Mouse (Mus musculus): Measurements from ENCODE around the gene Iffo2.
A peak's percentile ranks its signal among the peaks of the same experiment; 100 is the strongest.

Gene Iffo2

DNA sequence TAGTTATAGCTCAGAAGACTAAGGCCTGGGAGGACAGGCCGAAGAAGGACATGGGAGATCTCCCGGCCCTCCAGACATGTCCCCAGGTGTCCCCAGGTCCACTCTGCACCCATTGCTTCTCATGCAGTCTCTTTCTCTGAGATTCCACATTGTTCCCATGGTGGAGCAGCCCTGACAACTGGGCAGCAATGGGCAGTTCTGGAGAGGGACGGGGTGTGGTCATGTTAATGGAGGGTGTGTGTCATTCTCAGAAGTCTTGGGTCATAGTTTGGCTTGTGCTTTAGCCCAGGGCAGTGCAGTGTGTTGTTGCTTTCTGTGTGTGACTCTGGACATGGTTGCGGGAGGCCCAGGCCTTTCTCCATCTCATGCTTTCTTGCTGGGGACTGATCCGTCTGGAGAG is 76.4 kb downstream of the Iffo2 start:
- DNase-seq (ENCODE audit: low spot score), result no peak

DNA sequence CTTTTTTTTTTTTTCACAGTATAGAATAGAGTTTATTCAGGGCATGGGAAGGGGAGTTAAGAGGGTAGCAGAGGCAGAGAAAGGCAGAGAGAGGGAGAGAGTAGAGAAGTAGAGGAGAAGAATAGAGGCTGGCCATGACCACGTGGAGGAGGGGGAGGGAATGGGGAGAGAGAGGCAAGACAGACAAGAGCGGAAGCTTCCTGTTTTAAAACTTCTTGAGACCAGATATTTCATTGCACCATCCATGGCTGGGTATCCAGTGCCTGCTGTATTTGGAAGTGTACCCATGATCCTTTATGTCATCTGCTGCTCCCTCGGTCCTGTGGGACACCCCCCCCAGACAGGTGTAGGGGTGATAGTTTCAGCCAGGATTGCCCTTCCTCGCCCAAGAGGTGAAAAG is 78.6 kb downstream of the Iffo2 start:
- DNase-seq (ENCODE audit: low spot score), result no peak

DNA sequence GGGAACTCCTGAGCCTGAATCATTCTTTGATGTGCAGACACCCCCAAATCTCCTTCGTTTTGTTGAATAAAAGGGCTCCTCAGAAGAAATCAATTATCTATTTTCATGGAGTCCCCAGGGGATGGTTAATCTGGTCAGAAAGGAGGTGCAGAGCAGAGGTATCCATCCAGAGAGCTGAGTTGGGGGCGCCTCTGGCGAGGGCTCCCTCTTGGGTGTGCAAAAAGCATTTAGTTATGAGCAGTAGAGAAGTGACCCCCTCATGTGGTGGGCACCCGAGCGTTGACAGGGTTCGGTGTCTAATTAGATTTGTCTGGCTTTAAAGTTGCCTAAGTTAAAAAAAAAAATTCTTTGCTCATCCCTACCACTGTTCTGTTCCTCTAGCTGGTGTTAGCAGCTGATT is 80.6 kb downstream of the Iffo2 start:
- no peak for DNase-seq (ENCODE audit: low spot score)

DNA sequence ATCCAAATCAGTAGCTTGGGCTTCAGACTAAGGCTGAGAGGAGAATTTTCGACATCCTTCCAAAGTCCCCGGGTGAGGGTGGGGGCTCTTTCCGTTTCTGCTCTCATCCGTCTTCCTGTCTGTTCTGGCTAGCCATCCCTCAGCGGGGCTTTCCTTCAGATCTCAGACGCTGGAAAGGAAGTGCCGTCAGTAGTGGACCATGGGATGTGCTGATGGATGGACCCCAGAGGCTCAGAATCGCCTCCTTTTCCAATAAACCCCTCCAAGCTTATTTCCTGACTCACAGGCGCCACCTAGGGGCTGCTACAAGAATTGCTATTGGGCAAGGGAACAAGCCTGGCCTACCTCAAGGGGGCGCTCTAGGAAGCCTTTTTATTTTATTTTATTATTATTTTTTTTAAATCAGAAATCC is 81.2 kb downstream of the Iffo2 start:
- peak; percentile 88 for DNase-seq (ENCODE audit: low spot score)

DNA sequence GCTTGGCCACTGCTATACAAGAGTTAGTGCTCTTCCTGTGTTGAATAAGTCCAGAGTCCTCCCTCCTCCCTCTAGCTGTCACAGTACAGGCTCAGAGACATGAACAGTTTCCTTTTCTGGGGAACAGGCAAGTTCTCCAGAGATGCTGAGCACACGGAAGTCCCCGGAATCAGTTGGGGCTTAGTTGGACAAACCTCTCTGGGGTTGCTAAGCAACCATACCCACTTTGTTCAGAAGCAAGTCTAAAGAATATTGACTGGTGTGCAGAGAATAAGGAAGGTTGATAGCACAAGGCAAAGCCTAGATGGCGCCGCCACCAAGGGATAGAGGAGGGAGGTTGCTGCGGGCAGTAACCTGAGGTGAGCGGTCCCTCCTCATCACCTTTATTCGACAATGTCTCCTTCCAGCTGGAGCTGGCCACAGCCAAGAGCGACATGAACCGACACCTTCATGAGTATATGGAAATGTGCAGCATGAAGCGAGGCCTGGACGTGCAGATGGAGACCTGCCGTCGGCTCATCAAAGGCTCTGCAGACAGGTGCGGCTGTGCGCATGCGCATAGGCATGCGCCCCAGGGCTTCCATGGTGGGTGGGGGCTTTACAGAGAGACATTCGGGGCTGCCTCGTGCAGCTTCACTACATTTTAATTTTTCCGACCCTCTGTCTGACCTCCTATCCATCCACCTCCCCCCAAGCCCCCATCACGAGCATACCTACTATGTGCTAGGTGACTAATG is 84.3 kb downstream of the Iffo2 start:
- no peak for DNase-seq (ENCODE audit: low spot score)

DNA sequence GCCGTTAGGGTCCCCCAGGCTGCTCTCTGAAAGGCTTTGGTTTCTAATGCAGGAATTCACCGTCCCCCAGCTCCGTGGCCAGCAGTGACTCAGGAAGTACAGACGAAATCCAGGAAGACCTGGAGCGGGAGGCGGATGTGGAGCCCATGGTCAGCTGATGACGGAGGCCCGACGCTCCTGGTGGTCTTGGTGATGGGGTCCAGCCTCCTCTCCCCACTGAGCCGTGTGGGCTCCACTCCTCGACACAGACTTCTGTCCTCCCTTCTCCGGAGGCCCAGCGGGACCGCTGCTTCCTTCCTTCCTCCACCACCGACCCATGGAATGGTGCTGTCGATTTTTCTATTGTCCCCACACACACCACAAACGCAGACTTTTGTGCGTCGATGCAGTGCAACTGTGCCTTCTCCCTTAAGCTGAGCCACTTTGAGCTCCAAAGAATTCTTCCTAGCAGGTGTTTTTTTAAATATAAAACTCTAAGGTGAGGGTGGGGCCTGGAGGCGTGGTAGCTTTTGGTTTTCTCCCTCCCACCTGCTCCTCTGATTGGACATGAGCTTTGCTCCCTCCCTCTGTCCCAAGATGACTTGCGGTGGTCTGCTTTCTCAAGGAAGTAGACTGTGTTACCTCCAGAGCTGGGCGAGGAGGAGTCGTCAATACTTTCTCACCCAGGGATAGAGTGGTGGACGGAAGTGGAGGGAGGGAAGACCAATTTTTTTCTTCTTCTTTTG is 86.1 kb downstream of the Iffo2 start:
- DNase-seq (ENCODE audit: low spot score), result peak; percentile 82

DNA sequence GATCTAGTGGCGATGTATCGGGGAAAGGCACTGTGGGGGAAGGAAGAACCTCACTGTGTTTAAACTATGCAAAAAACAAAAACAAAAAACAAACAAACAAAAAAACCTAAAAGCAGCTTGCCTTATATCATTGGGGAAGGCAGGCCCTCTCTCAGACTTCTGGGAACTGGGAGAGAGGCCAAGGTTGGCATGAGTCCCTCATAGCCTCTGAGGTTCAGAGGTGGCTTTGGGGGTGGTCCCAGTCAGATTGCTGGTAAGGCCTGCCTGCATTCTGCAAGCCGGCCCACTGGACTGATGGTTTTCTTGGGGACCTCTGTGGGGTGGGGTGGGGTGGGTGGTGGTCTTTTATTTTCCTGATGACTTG is 86.6 kb downstream of the Iffo2 start:
- DNase-seq (ENCODE audit: low spot score), result no peak

DNA sequence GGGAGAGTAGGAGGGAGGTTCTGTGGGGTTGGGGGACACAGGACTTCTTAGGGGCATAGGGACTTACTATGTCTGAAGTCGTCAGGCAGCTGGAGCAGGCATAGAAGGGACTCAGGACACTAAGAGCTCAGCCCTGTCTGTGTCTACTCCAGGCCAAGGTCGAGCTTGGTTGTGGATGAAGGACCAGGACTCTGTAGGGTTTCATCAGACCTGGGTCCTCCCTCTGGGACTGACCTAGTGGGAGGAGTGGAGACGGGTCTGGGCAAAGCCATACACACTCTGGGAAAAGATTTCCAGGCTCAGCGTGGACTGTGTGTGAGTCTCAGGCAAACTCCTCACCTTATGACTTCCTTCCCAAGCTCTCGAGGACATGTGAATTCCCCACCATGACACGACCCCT is 89.4 kb downstream of the Iffo2 start:
- DNase-seq (ENCODE audit: low spot score), result no peak

DNA sequence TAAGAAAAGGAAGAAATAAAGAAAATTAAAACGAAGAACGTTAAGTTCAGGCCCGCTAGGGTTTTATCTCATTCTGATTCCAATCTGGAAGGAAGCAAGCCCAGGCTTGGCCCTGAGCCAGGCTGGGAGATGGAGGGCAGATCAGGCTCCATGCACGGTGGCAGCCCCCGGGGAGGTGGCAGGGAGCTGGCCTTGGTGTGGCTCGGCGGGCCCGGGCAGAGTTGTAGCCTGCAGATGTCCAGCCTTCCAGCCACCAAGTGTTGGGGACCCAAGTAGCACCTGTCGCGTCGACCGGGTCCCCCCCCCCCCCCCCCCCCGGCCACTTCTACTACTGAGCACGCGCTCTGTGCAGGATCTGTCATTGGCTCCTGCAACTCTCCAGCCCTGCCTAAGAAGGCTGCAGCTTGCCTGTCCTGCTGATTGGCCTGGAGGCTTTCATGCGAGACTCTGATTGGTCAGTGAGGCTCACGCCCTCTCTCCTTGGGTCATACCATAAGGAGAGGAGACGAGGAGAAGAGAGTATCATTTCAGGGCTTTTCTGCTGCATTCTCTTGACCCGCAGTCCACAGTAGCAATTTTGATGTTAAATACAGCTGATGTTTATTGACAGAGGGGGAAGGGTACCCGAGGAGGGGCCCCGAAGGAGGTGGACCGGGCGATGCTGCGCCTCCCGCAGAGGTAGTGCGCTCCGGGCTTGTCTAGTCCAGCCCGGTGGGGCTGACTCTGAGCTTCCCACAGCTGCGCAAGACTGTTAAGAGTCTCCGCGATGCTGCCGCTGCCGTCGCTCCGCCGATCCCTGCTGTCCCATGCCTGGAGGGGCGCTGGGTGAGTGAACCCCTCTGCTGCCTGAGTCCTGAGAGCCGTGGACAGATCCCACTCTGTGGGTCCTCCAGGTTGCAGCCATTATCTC is 92.3 kb downstream of the Iffo2 start, which contains the start of gene Aldh4a1:
Gene Aldh4a1 (plus strand): TSS at position 494 of the 910 bp plus-strand sequence.
- DNase-seq (ENCODE audit: low spot score), result peak; percentile 97

DNA sequence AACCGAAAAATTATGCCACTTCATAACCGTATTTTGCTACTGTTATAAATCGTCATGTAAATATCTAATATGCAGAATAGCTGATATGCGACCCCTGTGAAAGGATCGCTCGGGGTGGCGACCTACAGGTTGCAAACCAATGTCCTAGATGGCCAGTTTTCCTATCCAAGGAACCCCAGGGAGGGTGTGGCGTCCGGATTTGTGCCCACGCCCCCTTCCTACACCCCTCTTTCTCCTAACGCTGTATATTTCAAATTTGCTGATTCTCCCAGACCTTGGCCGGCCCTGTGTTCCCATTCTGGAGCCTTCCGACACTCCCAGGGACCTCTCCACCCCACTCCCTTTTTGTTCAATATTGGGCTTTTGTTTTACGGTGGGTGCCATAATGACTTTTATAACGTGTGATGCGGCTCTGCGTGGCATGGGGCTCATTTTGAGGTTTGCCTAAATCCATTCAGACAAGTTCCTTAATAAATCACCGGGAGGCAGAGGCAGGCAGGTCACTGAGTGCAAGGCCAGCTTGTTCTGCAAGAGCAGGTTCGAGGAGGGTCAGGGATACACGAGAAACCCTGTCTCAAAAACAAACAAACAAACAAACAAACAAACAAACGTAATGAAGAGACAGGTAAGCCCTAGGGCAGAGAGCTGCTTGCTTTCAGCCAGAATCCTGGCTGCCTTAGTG is 93.2 kb downstream of the Iffo2 start:
- DNase-seq (ENCODE audit: low spot score), result no peak

DNA sequence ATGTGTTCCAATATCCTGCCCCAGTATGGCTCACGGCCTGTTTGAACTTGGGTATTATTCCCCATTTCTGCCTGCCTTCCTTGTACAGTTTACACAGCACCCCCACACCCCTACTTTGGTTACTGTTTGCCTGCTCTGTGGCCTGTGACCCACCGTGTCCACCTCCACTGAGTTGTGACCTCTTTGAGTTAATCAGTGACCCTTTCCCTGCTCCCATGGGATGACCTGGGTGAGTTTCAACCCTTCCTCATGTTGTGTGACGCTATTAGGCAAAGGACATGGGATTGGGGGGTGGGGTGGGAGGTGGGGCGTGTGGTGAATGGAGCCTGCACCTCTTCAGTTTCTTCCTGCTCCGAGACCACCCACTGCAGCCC is 93.8 kb downstream of the Iffo2 start:
- no peak for DNase-seq (ENCODE audit: low spot score)

DNA sequence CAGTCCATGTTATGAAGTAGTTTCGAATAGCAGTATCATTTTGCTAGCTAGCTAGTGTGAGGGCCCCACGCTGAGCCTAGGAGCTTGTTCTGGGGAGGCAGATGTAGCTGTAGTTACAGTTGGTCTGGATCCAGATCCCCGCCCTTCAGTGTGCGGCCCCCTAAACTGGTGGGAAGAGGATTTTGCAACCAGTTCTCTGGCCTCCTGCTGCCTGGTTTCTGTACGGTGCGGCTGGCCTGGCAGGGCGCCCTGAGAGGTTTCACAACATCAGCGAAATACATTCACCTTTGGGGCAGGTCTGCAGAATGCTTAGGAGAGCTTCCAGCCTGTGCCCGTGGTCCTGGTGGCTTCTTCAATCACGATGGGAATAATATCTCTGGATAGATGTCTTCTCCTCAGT is 94.4 kb downstream of the Iffo2 start:
- DNase-seq (ENCODE audit: low spot score), result no peak

DNA sequence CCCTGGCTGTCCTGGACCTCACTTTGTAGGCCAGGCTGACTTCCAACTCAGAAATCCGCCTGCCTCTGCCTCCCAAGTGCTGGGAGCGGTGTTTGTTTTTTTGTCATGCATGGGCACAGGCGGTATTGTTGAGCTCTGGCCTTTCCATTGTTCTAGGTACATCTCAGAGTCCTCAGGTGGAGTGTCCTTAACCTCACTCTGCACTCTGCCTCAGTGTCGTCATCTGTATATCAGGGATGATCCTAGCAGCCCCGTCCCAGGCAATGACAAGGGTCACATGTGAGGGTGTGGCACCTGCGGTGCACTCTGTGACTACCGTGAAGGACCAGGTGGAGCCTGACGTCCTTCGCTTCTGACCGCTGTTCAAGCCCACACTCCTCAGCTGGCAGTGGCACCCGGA is 97.0 kb downstream of the Iffo2 start:
- DNase-seq (ENCODE audit: low spot score), result no peak

DNA sequence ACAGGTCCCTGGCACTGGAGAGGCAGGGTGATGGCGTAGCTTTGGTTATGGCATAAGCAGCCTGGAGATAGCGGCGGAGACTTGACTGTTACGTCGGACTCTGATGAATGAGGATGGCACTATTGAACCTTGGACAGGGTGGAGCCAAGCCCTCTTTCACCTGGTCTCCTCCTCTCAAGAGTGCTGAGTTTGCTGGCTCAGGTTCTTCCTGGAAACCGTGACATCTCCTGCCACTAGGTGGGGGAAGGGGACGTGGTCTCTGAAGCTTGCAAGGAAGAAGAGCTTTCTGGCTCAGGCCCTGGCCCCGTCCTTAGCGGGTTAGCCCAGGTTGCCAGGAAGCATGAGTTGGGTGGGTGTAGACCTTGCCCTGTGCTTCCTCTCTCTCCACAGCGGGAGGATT is 99.8 kb downstream of the Iffo2 start:
- no peak for DNase-seq (ENCODE audit: low spot score)

DNA sequence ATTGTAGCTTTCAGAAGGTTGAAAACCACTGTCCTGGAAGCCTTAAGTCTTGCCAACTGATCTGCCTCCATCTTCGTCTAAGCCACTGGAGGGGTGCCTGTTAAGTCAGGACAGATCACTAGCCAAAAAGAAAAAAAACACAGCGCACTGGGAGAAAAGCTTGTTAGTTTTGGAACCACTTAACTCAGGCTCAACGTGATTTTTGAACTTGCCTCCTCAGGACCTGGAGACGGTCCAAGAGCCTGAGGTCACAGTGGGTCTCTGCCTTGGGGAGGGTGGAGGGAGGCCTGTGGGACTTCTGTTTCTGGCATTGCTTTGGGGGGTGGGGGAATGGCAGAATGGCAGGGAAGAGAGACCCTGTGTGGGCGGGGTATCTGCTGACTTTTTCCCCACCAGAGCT is 100.8 kb downstream of the Iffo2 start:
- no peak for DNase-seq (ENCODE audit: low spot score)

DNA sequence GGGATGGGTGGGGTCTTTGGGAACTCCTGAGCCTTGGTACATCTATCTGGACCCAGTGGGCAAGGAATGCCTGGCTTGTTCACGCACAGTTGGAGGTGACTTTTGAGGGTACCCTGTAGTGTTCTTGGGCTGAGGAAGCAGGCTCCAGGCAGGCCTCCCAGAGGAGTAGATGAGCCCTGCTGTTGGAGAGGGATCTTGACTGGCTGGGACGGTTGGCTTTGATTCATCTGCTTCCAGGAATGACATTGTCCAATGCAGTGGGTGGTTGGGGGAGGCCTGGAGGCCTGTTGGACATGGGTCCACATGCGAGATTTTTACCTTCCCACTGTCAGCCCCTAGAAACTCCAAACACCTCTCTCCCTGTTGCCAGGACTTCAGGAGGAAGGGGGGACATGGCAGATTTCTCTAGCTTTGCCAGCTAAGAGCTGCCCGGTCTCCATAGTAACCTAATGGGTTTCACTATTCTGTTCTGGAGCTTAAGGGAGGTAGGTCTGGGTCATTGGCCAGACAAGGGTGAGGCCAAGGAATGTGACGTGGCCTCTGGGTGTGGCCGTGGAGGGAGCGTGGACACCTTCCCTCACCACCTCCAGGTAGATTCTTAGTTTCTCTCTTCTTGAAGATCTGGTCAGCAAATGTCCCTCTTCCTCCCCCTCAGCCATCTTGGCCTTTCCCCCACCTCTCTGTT is 101.4 kb downstream of the Iffo2 start:
- no peak for DNase-seq (ENCODE audit: low spot score)

DNA sequence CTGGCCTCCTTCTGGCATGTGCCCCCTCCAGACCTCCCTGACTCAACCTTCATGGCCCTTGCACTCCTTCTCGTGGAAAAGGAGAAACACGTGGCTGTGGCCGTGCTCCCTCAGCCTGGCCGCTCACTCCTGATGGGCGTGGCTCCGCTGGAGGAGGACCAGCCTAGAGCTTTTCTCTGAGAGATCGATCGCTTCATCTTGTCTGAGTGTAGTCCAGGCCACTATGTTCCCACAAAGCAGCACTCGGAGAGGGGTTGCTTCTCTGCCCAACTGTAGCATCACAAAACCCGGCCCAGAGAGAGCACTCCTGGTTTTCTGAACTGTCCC is 101.9 kb downstream of the Iffo2 start:
- DNase-seq (ENCODE audit: low spot score), result no peak

DNA sequence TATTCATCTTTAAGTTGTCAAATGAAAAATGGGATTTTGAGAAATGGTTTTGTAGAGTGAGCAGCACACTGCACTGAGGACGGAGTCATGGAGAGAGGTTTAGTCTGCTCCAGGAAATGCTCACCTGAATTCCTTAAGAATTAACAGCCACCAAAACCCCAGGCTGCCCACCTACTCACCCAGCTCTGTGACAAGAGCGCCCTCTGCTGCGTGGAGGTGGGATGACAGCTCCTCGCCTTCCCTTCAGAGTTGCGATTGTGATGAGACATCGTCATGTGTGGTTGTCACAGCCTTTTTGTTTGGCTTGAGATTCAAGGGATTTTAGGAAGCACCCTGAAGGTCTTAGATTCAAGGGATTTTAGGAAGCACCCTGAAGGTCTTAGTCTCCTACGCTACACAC is 106.0 kb downstream of the Iffo2 start:
- peak; percentile 81 for DNase-seq (ENCODE audit: low spot score)

DNA sequence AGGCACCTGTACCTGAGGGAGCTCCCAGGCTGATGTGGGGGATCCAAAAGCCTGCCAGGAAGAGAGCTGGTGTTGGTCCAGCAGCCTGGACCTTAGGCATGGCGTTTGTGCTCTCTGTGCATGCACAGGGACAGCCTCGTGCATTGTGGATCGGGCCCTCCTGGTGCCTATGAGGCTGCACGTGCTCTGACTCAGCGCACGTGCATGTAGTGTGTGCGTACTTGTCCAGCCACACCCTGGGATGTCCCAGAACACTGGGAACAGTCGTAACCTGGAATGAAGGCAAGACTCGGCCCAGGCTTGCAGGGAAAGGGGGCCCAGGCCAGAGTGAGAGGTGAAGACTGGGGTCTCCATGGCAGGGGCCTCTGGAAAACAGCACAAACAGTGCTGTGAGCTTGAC is 107.5 kb downstream of the Iffo2 start:
- DNase-seq (ENCODE audit: low spot score), result no peak

DNA sequence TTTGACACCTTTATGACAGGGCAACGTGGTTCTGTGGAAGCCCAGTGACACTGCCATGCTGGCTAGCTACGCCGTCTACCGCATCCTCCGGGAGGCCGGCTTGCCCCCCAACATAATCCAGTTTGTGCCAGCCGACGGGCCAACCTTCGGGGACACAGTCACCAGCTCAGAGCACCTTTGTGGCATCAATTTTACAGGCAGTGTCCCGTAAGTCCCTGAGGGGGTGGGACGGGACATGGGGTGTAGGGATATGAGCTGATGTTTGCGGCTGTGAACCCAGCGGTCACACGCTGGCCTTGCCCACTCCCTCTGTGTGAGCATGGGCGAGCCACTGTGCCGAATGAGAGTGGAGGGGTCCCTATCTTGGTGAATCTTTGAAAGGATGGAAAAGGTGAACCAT is 108.0 kb downstream of the Iffo2 start:
- no peak for DNase-seq (ENCODE audit: low spot score)

DNA sequence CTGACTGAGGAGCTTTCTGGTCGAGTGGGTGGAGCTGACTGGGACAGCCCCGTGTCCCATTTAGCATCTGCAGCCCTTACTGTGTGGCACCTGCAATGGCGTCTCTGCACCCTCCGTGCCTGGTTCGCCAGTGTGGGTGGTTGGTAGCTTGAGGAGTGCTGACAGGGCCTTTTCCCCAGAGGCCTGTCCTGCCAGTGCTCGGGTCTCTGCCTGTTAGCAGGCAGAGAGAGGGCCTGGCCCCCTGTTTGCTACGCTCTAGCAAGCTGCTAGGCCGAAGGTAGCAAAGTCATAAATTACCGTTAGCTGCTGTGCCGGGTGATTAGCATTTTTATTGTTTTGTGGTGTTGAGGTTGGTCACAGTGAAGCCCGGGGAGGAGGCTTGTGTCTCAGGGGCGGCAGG is 109.5 kb downstream of the Iffo2 start:
- DNase-seq (ENCODE audit: low spot score), result peak; percentile 37

DNA sequence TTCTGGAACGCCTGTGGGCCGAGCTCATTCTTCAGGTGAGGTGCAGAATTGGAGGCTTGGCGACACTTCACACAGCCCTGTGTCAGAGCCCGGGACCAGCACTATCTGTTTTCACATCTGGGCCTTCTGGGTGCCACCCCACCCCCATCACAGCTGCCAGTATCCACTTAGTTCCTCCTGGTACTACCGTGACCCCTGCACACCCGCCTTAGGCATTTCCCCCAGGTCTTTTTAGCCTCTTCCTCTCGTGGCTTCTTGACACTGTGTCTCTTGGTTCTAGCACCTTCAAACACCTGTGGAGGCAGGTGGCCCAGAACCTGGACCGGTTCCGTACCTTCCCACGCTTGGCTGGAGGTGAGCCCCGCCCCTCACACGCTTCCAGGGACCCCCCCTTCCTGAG is 110.0 kb downstream of the Iffo2 start:
- DNase-seq (ENCODE audit: low spot score), result no peak

Measured in embryo, embryonic 10 days (tissue).